Mouse (Mus musculus): ENCODE data around the gene Ptbp1.

Gene Ptbp1

GRCm38 (mm10) chr10:79858416-79859074 lies 4.3 kb downstream of the Ptbp1 start:
- DNase-seq (ENCODE audit: low spot score in 2 of 2): no peak

GRCm38 (mm10) chr10:79859116-79859515 lies 4.9 kb downstream of the Ptbp1 start:
- no peak for DNase-seq (ENCODE audit: low spot score in 2 of 2)

DNA sequence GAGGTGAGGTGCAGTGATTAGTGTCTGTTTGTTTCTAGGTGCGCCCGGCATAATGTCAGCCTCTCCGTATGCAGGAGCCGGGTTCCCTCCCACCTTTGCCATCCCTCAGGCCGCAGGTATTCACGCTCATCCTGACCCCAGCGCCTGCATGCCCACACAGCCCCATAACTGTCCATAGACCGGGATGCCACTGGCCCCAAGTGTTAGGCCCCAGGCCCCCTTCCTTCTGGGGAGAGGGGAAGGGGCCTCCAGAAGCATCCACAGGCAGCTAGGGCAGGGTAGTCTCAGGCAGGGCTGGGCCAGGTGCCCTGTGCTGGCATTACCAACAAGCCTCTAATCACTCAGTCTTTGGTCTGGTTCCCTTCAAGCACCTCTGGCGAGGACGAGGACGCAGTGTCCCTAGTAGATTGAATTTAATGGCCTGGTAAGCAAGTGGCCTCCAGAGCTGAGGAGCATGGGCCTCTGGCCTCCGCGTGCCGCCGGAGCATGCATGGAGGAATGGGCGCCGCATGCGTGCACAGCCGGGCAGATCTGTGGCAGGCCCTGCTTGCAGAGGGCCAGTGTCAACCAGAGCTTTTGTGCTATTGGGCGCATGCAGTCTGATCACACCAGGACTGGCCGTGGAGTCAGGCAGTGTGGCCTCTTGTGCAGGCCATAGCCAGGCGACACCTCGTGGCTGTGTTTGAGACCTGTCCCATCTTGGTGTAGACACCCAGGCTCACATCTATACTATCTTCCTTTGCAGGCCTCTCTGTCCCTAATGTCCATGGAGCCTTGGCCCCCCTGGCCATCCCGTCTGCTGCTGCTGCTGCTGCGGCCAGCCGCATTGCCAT lies 6.1 kb downstream of the Ptbp1 start:
- no peak for DNase-seq (ENCODE audit: low spot score in 2 of 2)

DNA sequence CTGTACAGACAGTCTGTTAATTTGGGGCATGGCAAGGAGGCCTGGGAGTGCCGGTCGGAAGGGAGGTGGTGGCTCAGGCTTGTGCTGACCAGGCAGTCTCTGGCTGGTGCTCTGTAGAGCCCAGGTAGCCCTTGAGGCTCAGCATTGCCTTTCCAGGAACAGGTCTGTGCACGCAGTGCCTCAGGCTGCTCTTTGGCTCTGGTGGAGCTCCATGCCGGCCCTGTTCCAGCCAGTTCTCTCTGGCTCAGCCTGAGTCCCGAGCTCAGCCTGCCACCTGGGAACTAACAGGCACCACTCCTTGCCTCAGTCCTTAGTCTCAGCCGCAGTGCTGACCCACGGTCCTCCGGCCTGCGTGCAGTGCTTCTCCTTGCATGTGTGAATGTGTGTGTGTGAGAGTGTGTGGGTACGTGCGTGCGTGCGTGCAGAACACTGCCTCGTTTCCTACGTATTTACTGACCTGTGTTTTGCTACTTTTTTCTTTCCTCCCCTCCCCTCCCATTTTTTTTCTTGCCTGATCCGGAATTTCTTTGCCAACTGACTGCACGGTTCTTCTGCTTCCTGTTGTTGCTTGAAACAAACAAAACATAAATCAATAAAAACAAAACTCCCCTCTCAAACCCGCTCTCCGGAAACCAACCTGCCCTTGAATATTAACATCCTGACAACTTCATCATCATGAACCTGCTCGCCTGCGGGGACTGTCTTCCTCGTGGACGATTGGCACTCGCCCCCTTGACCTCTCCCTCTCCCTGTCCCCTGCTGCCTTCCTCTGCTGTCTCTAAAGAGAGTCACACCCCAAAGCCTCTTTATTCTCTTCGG lies 7.2 kb downstream of the Ptbp1 start:
- DNase-seq (ENCODE audit: low spot score in 2 of 2): no peak

GRCm38 (mm10) chr10:79862049-79862788 lies 8.0 kb downstream of the Ptbp1 start:
- DNase-seq (ENCODE audit: low spot score in 2 of 2): no peak

- DNase-seq (ENCODE audit: low spot score in 2 of 2): no peak
These were observed 8.7 kb downstream of the Ptbp1 start for GRCm38 (mm10) chr10:79862925-79863324.

- DNase-seq (ENCODE audit: low spot score in 2 of 2): no peak
These were observed 10.3 kb downstream of the Ptbp1 start for GRCm38 (mm10) chr10:79864351-79865188.

GRCm38 (mm10) chr10:79865189-79865601 lies 11.0 kb downstream of the Ptbp1 start:
- no peak for DNase-seq (ENCODE audit: low spot score in 2 of 2)

DNA sequence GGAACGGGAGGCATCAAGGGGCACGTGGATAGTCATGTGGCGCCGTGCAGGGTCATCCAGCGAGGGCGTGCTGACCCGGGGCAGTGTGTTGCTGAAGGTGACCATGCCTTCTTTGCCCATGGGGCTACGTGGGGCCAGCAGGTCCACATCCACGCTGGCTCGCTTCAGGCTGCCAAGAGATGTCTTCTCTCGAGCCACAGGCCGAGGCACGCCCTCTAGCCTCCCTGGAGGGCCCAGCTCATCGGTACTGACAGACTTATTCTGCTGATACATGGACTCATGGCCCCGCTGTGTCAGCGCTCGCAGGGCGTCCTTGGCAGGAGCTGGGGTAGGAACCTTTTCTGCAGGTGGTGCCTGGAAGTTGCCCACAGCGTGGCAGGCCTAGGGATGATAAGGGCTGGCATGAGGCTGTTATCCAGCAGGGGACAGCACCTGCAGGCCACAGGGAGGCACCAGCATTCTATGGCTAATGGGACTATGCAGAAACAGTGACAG lies 11.6 kb downstream of the Ptbp1 start:
- no peak for DNase-seq (ENCODE audit: low spot score in 2 of 2)

GRCm38 (mm10) chr10:79866601-79867000 lies 12.4 kb downstream of the Ptbp1 start:
- DNase-seq (ENCODE audit: low spot score in 2 of 2): no peak

GRCm38 (mm10) chr10:79871845-79872244 lies 17.6 kb downstream of the Ptbp1 start:
- no peak for DNase-seq (ENCODE audit: low spot score in 2 of 2)

DNA sequence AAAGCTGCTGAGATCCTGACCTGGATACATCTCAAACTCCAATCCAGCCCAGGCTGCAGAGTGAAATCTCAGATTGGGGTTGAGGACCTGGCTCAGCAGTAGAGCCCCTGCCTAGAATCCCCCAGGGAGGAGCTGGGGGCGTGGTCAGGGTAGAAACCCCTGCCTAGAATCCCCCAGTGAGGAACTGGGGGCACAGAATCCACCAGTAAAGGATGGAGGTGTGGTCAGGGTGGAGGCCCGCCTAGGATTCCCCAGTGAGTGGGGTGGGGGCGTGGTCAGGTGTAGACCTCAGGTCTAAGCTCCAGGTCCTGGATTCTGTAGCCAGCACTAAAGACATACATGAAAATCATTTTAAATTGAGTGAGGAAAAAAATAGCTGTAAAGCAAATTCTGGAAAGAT lies 18.6 kb downstream of the Ptbp1 start:
- DNase-seq (ENCODE audit: low spot score in 2 of 2): no peak

- DNase-seq (ENCODE audit: low spot score in 2 of 2): no peak
These were observed 19.1 kb downstream of the Ptbp1 start for GRCm38 (mm10) chr10:79873313-79873712.

DNA sequence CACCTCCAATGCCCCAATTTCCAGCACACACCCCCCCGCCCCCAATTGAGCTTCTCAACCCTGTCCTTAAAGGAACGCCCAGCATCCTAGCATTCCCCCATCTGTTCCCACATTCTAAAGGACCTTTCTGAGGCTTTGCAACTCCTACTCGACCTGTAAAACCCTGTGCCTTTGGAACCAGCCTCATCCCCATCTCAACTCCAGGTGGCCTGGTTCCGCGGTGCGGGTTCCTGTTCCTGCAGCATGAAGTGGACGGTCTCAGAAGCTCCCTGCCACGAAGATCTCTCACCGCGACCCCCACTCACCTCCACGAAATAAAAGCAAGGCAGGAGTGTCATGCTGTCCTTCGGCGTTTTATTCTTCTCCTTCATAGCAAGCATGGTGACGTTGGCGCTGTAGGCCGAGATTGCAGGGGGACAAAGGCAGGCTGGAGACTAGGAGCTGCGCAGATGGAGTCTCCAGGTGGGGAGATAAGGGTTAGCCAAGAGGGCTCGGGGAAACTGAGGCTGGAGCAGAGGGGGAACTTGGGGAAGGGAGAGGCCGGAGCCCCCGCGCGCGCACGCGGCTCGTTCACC lies 19.6 kb downstream of the Ptbp1 start:
- DNase-seq (ENCODE audit: low spot score in 2 of 2): no peak

- peak in 1 of 2 experiments; percentile 70 for DNase-seq (ENCODE audit: low spot score in 2 of 2)
These were observed 20.1 kb downstream of the Ptbp1 start, which contains the start of the genes Prtn3 and Plppr3 for GRCm38 (mm10) chr10:79874290-79874862. Gene Prtn3 (plus strand): TSS chr10:79874476. Gene Plppr3 (minus strand): TSS chr10:79874634.

- DNase-seq (ENCODE audit: low spot score in 2 of 2): no peak
These were observed 22.9 kb downstream of the Ptbp1 start for GRCm38 (mm10) chr10:79877174-79877573.

DNA sequence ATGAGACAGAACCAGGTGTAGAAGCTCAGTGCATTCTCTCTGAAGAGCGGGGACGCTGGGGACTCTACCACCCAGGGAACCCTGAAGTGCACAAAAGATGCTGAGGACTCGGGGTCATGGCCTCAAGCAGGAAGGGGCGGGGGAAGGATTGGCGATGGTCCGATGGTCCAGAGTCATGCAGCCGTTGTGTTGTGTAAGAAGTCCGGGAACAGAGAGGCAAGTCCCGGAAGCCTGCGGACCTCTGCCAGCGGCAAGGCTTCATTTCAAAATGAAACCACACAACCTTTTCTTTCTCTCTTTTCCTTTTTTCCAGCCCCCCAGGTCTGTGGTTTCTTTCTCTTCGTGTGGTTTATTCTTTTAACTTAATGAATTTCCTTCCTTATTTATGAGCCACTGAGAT lies 23.5 kb downstream of the Ptbp1 start:
- no peak for DNase-seq (ENCODE audit: low spot score in 2 of 2)

DNA sequence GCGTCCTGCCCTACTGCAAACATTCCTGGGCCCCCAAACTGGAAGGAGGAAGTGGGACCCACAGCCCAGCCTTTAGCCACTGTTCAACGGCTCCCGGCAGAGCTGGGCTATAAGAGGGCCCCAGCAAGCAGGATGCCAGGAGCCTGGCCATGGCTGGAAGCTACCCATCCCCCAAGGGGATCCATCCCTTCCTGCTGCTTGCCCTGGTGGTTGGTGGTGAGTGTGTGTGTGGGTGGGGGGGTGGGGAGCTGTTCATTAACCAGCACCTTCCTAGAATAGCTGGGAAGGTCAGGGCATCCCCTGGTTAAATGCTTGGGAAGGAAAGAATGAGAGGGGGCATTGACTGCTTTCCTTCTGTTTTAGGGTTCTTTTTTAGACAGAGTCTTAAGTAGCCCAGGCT lies 25.3 kb downstream of the Ptbp1 start:
- DNase-seq (ENCODE audit: low spot score in 2 of 2): no peak

DNA sequence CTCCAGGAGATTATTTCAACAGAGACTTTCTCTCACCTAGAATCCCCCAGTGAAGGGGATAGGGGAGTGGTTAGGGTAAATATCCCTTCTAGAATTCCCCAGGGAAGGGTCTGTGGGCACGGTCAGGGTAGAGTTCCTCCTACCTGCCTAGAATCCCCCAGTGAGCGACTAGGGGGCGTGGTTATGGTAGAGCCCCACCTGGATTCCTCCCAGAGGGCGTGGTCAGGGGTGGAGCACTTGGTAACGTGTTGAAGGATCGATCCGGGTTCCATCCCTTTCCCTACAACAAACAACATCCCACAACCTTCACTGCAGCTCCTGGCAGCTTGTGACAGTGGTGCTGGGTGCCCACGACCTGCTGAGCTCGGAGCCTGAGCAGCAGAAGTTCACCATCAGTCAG lies 26.5 kb downstream of the Ptbp1 start:
- DNase-seq (ENCODE audit: low spot score in 2 of 2): no peak

DNA sequence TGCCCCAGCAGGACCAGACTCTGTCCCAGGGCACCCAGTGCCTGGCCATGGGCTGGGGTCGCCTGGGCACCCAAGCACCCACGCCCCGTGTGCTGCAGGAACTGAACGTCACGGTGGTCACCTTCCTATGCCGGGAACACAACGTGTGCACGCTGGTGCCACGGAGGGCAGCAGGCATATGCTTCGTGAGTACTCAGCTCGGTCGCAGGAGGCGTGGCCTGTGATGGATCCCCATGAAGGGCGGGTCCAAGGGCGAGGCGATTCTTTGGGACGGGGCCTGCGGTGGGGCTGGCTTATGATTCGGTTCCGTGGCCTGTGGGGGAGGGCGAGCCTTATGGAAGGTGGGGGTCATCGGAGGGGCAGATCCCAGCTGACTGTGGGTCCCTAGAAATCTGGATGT lies 27.8 kb downstream of the Ptbp1 start:
- peak in 1 of 2 experiments; percentile 72 for DNase-seq (ENCODE audit: low spot score in 2 of 2)
